Mouse (Mus musculus) lung, postnatal 10 days (tissue): Measurements from ENCODE around the gene Ube2g2.

Experiments used
- DNase-seq: peaks from one replicate; pipeline ENCODE4 v3.0.0; 2021

Gene Ube2g2

DNA sequence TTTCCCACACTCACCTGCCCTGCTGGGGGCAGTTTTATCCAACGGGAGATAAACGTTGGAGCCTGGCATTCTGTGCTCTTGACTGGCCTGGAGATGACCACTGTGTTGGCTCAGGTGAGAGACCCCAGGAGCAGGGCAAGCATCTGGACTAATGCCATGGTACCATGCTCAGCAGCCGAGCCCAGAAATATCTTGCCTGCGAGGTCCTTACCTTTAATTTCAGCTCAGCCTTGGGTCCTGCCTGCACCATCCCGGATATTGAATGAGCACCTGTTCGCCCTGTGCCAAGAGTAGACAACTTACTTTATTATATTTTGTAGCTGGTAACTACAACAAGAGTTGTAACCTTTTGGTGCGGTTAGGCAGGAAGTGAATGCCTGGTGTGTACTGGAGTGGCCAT is 15.2 kb upstream of the Ube2g2 start:
- no peak for DNase-seq

DNA sequence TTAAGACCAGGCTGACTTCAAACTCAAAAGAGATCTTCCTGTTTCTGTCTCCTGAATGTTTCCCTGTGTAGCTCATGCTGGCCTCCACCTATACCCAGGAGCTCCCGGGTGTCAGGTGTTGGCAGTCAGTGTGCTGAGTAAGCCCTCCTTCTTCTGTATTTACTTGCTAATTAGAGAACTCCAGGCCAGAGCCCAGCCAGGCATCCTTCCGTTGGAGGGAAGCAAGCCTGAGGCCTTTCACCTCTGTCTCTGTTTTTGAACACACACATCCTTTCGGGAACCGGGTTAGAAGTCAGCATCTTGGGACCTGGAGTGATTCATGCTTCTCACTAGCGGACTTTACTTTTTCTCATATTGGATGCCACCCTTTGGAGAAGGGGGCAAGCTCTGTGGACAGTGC is 14.6 kb upstream of the Ube2g2 start:
- no peak for DNase-seq

DNA sequence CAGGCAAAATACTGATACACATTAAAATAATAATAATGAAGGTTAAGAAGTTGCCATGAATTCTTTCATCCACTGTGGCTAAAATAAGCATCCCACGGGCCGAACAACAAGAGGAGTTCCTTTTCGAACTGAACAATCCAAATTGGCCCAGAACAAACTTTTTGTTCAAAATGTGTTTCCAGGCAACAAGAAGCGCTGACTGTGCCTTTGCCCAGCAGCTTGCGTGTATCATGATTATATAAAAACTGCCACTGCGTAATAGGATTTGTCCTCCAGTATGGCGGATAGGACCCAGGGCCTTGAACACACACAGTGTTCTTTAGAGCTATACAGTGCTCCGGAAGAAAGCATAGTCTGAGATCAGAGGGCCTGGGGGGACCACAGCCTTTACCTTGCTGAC is 13.5 kb upstream of the Ube2g2 start:
- DNase-seq: no peak

DNA sequence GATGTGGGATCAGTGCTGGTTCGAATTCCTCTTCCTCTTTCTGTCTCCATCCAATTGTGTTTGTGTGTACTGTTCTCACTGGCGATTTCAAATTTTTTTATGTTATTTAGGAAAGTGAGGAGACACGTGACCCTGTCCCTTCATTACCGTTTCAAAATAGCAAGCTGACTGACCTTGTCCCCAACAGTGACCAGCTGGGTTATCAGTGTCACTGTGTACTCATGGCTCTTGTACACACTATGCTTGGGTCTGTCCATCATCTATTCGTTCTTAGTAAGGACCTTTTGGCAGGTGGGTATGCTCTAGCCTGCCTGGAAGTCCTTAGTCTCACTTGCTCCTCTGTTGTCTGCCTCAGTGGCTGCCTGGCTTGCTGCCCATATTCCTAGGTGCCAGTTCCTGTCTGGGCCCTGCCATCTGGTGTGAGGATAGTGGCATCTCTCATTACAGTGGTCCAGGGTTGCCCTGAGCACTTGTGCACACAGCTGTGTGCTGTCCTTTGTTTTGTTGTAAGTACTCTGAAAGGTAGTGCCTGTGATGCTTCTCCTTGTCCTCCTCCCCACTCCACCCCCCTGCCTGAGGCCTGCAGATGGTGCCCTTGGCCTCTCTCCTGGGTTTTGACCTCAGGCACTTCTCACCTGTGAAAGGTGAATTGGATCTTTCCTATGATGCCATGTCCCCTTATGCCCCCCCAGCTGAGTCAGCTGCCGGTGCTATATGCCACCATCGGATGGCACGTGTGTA is 11.7 kb upstream of the Ube2g2 start:
- DNase-seq: no peak

DNA sequence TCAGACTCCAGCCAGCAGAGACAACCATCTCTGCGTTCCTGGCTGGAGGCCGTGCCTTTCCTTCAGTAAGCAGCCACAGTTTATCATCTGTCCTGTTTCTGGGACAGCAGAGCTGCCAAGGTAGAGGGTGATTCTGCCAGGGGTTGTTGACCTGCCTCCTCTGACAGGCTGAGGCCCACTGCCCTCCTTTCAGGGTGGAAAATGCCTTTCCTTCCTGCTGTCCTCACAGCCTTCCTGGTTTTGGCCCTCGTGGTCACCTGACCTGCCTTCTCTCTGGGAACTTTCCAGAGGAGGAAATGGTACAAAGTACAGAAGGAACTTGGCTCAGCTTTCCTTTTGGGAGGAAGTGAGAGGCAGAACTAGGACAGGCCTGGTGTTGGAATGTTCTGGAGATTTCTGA is 8.7 kb upstream of the Ube2g2 start:
- peak; percentile 86 for DNase-seq

DNA sequence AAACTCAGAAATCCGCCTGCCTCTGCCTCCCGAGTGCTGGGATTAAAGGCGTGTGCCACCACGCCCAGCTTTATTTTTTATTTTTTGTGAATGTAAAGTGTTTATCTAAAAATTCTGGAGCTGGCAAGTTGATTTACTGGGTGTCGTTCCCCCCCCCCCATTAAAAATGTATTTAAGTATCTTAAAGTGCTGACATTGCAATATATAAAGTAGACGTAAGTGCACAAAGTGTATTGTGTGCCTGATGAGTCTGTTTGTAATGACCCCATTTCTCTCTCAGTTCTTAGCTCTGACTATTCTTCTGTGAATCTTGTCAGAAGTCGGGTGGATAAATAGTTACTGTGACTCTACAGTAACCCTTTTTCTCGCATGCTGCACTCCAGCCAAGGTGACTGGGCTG is 6.4 kb upstream of the Ube2g2 start:
- no peak for DNase-seq

DNA sequence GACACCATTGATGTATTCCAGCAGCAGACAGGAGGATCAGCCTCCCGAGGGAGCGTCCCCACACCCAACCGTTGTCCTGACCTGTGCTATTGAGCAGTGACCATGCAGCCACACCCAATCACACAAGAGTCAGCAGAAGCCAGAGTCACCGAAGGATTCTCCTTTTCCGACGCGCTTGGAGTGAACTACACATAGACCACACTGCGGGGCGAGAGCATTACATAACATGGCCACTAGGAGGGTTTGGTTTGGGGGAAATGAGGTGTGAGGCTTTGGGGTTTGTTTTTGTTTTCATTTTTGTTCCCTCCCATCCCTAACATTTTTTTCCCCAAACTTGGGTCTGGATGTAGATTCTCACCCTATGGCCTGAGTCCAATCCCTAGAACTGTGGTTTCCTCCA is 5.9 kb upstream of the Ube2g2 start:
- DNase-seq: no peak

DNA sequence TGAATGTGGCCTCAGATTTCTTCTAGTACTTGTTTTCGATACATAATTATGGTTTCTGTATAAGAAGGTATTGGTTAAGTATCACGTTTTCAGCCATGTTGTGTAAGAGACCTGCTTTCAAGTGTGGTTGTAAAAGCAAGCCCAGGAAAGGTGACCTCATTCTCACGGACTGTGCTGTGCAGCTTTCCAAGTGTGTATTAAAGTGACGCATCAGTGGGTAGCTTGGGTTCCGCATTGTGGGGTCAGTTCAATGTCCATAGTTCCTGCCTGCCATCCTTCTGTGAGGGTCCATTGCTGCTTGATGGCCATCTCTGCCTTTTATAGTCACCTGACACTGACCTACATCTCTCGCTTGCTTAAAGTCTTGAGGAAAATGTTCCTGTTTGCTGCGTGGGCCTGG is 5.1 kb upstream of the Ube2g2 start:
- DNase-seq: no peak

DNA sequence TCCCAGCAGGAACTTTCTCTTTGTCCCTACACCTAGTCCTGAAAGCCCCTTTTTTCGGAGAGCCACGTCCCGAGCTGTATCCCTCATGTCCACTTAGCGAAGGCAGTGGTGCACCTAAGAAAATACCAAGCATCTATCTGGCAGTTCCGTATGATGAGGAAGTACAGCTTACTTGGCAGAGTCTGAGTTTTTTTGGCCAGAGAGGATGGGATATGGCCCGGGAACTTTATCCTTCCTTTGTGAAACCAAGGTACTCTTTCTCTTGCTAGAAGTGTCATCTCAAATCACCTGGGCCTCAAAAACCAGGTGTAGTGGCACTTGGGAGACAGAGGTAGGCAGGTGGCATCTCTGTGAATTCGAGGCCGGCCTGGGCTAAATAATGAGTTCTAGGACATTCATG is 529 bp upstream of the Ube2g2 start:
- DNase-seq: no peak

DNA sequence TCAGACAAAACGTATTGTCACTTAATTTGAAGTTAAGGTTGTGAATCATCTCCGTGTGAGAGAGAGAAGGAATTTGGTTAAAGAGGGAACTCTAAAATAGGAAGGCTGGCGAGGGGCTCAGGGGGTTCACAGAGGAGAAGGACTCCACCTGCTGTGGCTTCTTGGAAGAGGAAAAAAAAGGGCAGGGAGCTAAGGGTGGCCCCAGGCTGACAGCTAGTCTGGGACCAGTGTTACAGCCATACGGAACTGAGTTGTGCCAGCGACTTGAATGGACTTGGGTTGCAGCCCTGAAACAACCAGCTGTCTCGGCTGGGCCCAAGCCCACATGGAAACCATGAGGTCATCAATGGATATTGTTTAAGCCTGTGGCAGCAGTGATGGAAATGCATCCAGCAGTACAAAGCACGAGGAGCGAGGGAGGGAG is 1.0 kb downstream of the Ube2g2 start:
- peak; percentile 80 for DNase-seq

DNA sequence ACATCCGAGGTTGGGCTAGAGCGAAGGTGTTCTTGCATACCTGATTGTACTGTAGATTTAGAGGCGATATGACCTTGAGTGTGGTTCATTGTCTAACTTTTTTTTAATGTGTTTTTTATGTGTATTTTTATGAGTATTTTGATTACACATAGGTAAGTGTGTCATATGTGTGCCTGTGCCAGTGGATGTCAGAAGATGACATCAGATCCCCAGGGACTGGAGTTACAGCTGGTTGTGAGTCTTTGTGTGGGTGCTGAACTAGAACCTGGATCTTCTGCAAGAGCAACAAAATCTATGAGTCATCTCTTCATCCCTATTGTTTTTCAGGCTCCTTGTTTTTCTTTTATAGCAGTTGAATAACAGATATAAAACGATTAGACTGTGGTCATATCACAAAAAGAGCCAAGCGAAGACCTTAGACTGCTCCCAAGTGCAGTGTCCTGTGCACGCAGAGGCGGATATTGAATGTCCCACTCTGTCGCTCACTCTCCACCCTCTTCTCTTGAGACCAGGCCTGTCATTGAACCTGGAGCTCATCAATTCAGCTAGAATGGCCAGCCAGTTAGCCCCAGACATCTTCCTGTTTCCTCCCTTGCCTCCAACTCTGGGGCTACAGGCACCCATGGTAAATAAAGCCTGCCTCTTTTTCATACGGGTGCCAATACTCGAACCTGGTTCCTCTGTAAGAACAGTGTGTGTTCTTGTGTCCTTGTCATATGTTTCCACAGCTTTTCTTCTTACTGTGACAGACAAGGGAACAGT is 1.7 kb downstream of the Ube2g2 start:
- DNase-seq: no peak

DNA sequence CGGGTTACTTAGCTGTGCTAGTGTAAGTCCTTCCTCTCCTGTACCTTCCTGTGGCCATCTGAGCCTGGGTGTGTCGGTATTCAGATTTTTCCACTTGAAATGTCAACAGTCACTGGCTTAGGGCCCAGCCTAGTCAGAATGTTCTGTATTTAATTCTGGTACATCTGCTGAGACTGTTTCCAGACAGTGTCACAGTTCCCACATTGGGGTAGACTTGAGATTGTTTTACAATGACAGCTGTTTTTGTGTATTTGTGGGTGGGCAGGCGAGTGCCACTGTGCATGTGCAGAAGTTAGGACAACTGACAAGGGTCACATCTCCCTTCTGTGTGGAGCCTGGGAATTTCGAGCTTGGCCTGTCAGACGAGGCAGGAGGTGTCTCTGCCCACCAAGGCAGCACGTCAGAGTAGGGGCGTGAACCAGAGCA is 2.5 kb downstream of the Ube2g2 start:
- DNase-seq: peak; percentile 80

DNA sequence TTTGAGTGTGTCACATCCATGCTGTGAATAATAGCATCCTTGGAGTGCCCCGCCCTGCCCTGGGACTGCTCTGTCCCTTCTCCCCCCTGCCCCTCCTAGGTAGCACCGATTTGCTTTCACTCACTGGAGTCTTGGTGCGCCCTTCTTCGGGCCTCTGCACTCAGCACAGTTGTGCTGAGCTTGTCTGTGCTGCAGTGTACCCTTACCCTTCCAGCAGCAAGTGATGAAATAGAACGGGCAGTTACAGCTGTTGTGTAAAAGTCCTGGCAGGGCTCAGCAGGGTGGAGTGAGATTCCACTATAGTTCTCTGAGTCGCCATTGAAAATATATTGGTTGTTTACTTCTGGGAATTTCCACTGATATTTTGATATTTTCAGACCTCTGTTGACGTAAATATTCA is 4.0 kb downstream of the Ube2g2 start:
- DNase-seq: peak; percentile 22

DNA sequence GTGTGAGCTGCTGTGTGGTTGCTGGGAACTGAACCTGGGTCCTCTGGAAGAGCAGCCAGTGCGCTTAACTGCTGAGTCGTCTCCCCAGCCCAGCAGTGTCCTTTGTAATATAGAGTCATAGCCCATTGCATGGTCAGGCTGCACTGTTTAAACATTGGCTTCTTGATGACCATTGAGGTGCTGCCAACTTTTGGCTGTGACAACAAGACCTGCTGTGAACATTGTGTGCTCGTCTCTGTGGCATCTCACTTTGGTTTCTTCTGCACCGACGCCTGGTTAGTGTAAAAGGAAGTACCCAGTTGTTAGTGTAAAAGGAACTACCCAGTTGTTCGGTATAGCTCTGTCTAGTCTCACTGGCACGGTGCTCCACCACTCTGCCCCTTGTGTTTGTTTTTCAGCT is 4.5 kb downstream of the Ube2g2 start:
- DNase-seq: no peak

DNA sequence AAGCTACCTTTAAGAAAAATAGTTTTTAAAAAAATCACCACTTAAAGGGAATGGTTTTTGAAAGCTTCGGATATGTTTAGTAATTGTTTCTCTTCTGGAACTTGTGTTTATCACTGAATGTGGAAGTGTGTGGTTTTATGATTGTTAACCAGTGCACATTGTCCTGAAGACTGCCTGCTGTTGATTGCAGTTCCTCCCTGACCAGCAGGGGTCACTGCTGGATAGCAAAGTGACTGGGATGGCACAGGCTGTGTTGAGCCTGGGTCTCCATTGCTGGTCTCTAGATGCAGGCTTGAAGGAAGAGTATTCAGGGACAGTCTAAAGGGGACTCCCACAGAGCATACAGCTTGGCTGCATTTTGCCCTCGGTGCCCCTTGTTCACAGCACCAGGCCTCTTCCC is 5.4 kb downstream of the Ube2g2 start:
- peak; percentile 88 for DNase-seq

DNA sequence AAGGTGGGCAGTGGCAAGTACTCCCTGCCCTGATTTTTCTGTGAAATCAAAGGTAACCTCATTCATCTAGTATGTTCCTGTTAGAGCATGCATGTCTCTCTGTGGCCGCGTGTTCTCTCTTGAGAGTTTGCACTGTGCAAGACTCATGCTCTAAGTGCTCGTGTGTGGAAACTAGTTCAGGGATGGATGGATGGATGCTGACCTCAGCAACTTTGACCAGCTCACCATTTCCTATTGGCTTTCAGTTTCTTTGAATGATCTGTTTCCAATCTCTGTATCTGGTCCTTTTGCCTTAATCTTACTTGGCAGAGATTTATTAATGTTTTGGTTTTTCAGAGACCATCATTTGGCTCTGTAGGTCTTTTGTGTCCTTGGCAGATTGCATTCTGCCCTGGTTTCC is 7.1 kb downstream of the Ube2g2 start:
- no peak for DNase-seq

DNA sequence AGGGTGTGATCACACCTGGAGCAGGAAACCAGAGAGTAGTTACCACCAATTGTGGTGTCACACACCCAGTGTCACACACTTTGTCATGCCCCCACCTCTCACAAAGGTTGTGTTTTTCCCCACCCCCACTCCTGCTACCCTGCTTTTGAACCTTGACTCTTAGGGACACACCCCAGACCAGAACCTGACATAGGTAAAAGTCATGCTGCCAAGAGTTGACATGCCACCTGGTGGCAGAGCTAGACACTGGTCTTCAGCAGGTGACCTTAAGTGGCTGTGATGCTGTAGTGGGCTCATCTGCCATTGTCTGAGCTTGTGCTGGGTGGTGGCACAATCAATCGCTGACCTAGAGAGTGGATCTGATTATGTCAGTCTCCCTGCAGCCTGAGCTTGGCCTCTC is 7.9 kb downstream of the Ube2g2 start:
- no peak for DNase-seq

DNA sequence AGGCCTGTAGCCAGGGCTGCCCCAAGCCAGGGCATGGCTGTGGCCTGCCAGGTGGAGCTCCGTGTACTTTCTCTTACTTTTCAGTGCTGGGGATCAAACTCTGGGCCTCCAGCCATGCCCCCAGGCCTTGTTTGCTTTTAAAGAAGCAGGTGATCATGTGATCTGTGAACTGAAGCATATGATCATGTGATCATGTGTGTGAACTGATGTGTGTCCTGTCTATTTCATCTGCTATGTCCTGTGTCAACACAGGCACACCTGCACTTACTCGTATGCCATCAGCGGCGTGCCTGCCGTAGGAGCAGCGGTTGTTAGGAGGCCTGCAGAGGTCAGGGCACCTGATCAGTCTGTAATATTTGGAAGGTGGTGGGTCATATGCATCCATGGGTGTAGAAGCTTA is 11.9 kb downstream of the Ube2g2 start:
- no peak for DNase-seq

DNA sequence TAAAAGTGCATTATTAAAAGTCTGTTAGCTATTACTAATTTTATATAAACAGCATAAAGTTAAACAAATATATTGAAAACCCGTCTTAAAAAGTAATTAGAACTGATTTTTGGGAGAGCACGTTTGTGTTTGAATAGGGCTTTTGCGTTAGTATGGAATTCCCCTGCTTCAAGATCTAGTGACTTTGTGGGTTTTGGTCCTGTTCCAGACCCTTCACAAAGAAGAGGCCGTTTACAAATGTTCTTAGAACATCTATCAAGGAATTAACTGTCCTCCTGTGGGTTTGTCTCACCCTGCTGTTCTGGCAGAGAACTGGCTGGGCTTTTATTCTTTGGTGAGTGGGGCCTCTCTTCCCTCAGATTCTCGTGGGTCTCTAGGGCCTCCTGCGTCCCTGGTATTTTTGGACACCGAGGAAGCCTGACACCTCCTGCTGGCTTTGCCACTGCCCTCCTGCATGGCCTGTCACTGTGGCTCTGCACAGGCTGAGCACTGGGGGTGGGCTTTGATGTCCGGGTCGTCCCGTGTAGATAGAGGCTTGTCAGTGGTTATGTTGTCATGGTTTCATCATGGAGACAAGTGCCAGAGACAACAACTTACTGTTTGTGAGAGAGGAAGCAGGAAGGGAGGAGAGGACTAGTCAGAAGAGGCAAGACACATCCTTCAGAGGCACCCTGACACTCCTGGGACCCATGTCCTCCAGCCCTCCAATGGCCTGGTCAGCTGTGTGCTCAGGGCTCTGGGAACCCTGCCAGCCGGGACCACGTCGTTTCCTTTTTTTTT is 12.6 kb downstream of the Ube2g2 start:
- DNase-seq: peak; percentile 58

DNA sequence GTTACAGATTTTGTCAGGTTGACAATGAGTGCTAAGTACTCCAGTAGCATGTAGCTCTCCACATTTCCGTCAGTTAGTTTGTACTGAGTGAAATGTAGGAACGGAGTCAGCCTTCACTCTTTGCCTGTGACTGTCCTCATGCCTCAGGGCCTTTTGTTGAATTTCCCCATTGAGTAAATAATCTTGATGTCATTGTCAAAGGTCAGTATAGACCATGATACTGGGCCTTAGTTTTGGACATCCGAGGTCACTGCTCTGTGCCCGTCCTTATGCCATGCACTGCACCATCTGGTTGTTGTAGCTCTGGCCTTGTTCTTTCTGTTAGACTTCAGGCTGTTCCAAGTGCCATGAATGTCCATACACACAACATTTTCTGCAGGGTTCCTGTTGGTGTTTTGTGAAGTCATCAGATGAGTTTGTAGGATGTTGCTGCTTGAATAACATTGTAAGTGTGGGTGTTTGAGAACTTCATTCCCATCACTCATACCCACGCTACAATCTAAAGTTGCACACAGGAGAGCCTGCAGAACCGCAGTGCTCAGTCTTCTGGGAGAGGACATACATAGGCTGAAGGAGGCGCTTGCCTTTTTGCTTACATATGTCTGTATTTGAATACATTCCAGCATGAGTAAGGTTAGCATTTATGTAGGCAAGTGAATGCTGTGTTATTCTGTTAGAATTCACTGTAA is 14.3 kb downstream of the Ube2g2 start:
- no peak for DNase-seq

DNA sequence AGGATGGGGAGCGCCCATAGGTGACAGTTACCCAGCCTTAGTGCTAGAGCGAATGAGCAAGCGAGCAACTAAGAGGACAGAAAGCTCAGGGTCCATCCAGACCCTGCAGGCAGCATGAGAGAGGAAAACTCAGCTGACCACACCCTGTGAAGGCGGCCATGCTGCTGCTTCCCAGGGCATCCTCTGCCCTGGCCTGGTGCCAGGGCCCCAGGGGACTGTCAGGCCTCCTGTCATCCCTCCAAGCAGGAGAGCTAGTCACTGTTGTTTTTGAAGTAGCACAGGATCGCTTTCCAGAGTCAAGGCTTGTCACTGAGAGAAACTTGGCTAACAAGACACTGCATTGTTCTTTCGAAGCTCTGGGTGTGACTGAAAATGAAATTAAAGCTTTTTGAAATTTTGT is 16.9 kb downstream of the Ube2g2 start:
- no peak for DNase-seq

DNA sequence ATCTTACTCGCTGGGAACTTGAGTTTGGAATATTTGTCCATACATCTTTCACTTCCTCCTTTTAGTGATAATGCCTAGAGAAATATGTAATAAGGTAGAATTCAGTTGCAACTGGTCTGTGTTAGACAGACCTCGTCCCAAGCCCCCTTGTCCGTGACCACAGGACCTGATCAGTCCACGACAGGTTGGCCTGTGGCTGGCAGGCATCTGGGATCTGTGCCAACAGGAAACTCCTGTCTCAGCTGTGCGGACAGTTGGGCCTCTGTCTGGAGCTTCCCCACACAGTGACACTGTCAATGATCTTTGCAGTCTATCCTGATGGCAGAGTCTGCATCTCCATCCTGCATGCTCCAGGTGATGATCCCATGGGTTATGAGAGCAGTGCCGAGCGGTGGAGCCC is 21.1 kb downstream of the Ube2g2 start:
- DNase-seq: no peak

DNA sequence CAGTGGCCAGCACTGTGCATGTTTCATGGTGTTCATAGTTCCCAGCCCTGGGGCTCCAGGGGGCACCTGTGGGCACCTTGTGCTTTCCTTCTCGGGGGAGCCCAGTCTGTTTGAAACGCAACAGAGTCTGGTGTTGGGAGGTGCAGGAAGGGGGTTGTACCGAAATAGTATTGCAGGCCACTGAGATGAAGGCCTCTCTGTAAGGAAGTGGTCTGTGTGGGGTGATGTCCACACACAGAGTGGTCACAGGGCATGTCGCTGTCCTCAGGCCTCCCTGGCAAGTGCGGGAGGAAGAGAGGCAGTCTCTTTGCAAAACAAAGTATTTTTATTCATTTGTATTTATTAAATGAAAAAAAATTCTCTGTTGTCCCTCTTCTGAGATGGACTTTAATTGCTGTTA is 23.5 kb downstream of the Ube2g2 start:
- no peak for DNase-seq
